Mouse (Mus musculus) lung, embryonic 15.5 days (tissue): ENCODE results near the gene Sgms2. TPM values are rescaled to one million over a fixed set of nuclear protein-coding genes. Genes with fewer than 3 reads are reported as not detected.

Experiments
- ATAC-seq: fragments of 200-750 bp; cut with Nextera tagmentation; 2 replicates; pipeline ENCODE4 v1.8.0; 2017; ENCODE audit warnings: moderate number of reproducible peaks, borderline replicate concordance; ENCODE audit not compliant: low FRiP score, low TSS enrichment; ENCODE audit errors: extremely low read depth
- H3K27ac ChIP-seq: fragments of 300-500 bp; sonication (generic); 2 replicates; pipeline ENCODE4 v1.5.1; 2015; ENCODE audit warnings: moderate library complexity, mild to moderate bottlenecking, inconsistent platforms
- H3K27me3 ChIP-seq: fragments of 300-500 bp; sonication (generic); 2 replicates; pipeline ENCODE4 v1.6.1; 2015; ENCODE audit warnings: inconsistent platforms
- H3K36me3 ChIP-seq: fragments of 300-500 bp; sonication (generic); 2 replicates; pipeline ENCODE4 v1.6.1; 2015; ENCODE audit warnings: inconsistent platforms
- H3K4me1 ChIP-seq: fragments of 300-500 bp; sonication (generic); 2 replicates; pipeline ENCODE4 v1.6.1; 2015; ENCODE audit warnings: inconsistent platforms
- H3K4me2 ChIP-seq: fragments of 300-500 bp; sonication (generic); 2 replicates; pipeline ENCODE4 v1.6.1; 2015; ENCODE audit warnings: inconsistent platforms, mild to moderate bottlenecking, moderate library complexity
- H3K4me3 ChIP-seq: fragments of 300-500 bp; sonication (generic); 2 replicates; pipeline ENCODE4 v1.5.1; 2015; ENCODE audit warnings: mild to moderate bottlenecking, inconsistent platforms
- H3K9ac ChIP-seq: fragments of 300-500 bp; sonication (generic); 2 replicates; pipeline ENCODE4 v1.6.1; 2015; ENCODE audit warnings: inconsistent platforms
- H3K9me3 ChIP-seq: fragments of 300-500 bp; sonication (generic); 2 replicates; pipeline ENCODE4 v1.6.1; 2016; ENCODE audit warnings: inconsistent platforms
- WGBS: fragments of 180-500 bp; shearing (Covaris S2); methylation state at CpG from one replicate; pipeline ENCODE4 v1.1.7; 2015; 5-methylcytosine and 5-hydroxymethylcytosine counted together
- polyA plus RNA-seq: library from polyadenylated mRNA; unstranded; fragments of >200 nt; fragmentation: Nextera tagmentation; extraction: Ambion mirVana; gene quantifications from 2 replicates; pipeline ENCODE4 v1.2.1, GENCODE M21; 2015

The Sgms2 gene
- polyA plus RNA-seq, 1 experiment from 2014 or later, result 2.9 TPM

DNA sequence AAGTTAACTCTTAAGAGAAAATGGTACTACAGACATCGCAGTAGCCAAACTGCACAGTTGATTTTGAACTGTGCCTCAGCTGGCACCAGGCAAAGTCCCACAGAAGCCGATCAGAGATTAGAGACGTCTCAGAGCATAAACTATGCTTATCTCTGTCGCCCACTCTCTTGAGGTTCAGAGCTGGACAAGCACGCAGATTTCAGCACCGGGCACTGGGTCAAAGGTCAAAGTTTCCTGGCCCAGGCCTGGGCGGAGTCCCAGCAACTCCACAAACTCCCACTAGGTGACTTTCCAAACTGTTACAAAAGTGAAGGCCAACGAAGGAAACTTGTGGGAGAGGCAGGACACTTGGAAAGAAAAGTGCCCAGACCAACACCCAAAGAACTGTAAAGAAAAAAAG lies 220.1 kb downstream of the Sgms2 start:
- Histone ChIP-seq H3K9ac (peak overlapping the region; percentile 75), H3K4me3 (peak overlapping the region; percentile 90), H3K4me1 (peaks cover 29% of the 10 kb centered on the region), H3K4me2 (peak overlapping the region; percentile 74), H3K36me3 (no peaks in the 10 kb centered on the region; the same call in 1 of the 2 replicates), H3K27ac (peak overlapping the region; percentile 89), H3K27me3 (no peaks in the 10 kb centered on the region), H3K9me3 (no peaks in the 10 kb centered on the region)
- 0 out of 2 replicates have a peak, but pooled peaks have one; percentile 15 for ATAC-seq
- 3% methylated on average over 8 of the region's 8 CpGs for WGBS

- Histone ChIP-seq H3K27ac (no peak overlapping the region), H3K4me1 (peaks cover 30% of the 10 kb centered on the region)
Measured at GRCm38 (mm10) chr3:131270381-131270780, 220.8 kb downstream of the Sgms2 start.

More at GRCm38 (mm10) chr3:131270381-131270780, 220.8 kb downstream of the Sgms2 start:
- no peaks in the 10 kb centered on the region for H3K27me3 ChIP-seq
- H3K4me2 ChIP-seq, result peak overlapping the region; percentile 74
- peak overlapping the region; percentile 90; the same call in 1 of the 2 replicates for H3K4me3 ChIP-seq
- H3K36me3 ChIP-seq, result no peaks in the 10 kb centered on the region; the same call in 1 of the 2 replicates
- WGBS, result 54% methylated on average over 6 of the region's 6 CpGs
- ATAC-seq, result no peak
- H3K9me3 ChIP-seq, result no peaks in the 10 kb centered on the region
- H3K9ac ChIP-seq, result no peak overlapping the region; the same call in 1 of the 2 replicates

Other genes with a start within 250 kb of the Sgms2 start
- 106 and 108 TPM in 2 replicates for gene Hadh, start 219.3 kb downstream of the Sgms2 start, polyA plus RNA-seq
- 2.2 and 2.5 TPM in 2 replicates for gene Cyp2u1, start 188.2 kb downstream of the Sgms2 start, polyA plus RNA-seq
- 94.6 and 104 TPM in 2 replicates for gene Papss1, start 73.4 kb upstream of the Sgms2 start, polyA plus RNA-seq